Mouse (Mus musculus) heart, postnatal 25 days (tissue): Measurements from ENCODE around the gene Gm17267. TPM values are rescaled to one million over a fixed set of nuclear protein-coding genes. Genes with fewer than 3 reads are reported as not detected.
"Not testable (repeated sequence)": the region's sequence is repeated elsewhere in the genome, so short reads cannot be mapped to it uniquely, and the experiment has no call there.

Experiments used
- DNase-seq: peaks from one replicate; pipeline ENCODE4 v3.0.0; 2022; ENCODE audit warnings: low spot score
- intact Hi-C: fragments of 180-260 bp; cut with DNase I; formaldehyde crosslinking; loops from one replicate; pipeline ENCODE4 v1.15.1; 2025
- total RNA-seq, 2 experiments: library from RNA; stranded (reverse); gene quantifications; 2 replicates each; pipeline ENCODE4 v1.2.3; 2021

Gene Gm17267
- total RNA-seq: not detected

DNA sequence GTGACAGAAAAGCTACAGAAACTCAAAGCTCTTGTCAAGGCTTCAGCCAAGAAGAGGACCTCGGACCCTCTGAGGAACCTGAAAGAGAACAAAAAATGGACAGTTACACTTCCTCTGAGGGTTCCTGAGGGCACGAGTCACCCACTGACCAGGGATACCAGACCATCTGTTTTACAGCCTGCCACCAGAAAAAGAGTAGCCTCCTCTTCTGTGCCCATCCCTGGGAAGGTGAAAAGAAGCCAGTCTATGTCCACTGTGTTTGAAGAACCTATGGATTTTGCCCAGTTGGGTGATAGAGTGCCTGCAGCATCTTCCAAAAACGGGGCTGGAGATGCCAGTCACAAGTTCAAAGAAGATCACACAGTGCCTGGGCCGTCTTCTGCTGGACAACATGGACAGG is at the start of gene Gm17267:
TSS of gene Gm17267 (plus strand) at position 301 of the 400 bp plus-strand sequence.
- DNase-seq, intact Hi-C loops: not testable (repeated sequence)
